Mouse (Mus musculus): Measurements from ENCODE around the gene Rbm15b. TPM values are rescaled to one million over a fixed set of nuclear protein-coding genes. Genes with fewer than 3 reads are reported as not detected.

Gene Rbm15b
- total and polyA plus RNA-seq, 2 experiments from 2014 or later, result 9.3 to 74.0 TPM

- WGBS, result 78% methylated on average over 3 of the region's 3 CpGs
- ATAC-seq, result no peak
- no peak overlapping the region for H3K4me3 ChIP-seq (ENCODE audit: low read length)
- H3K36me3 ChIP-seq (ENCODE audit: insufficient read depth, low read length), result peaks cover 49% of the 10 kb centered on the region; the same call in 1 of the 2 replicates
- H3K4me1 ChIP-seq (ENCODE audit: insufficient read depth, low read length), result no peaks in the 10 kb centered on the region
- H3K9ac ChIP-seq (replicated peaks; ENCODE audit: low read length), result no peak overlapping the region
- H3K27me3 ChIP-seq (ENCODE audit: insufficient read depth, low read length), result no peaks in the 10 kb centered on the region
- H3K9me3 ChIP-seq (ENCODE audit: low read length), result no peaks in the 10 kb centered on the region
- H3K27ac ChIP-seq, result no peak overlapping the region
- no peak for DNase-seq (ENCODE audit: low spot score)
- TF ChIP-seq CTCF (IDR thresholded peaks at IDR 0.05; ENCODE audit: low read depth), result no peak
- no peak overlapping the region for H3K4me2 ChIP-seq (ENCODE audit: low read depth, low read length)
These were observed 10.6 kb downstream of the Rbm15b start for GRCm38 (mm10) chr9:106876666-106877065.

- H3K27me3 ChIP-seq (ENCODE audit: insufficient read depth, low read length), result no peaks in the 10 kb centered on the region
- H3K4me1 ChIP-seq (ENCODE audit: insufficient read depth, low read length), result no peaks in the 10 kb centered on the region
- no peak overlapping the region for H3K4me2 ChIP-seq (ENCODE audit: low read depth, low read length)
- no peaks in the 10 kb centered on the region for H3K9me3 ChIP-seq (ENCODE audit: low read length)
- WGBS, result 85% methylated on average over 5 of the region's 5 CpGs
- DNase-seq (ENCODE audit: low spot score) (no peak), ATAC-seq (no peak)
- no peak overlapping the region for H3K27ac ChIP-seq
- H3K4me3 ChIP-seq (ENCODE audit: low read length), result no peak overlapping the region
- TF ChIP-seq CTCF (IDR thresholded peaks at IDR 0.05; ENCODE audit: low read depth), result no peak
- peaks cover 36% of the 10 kb centered on the region; the same call in 1 of the 2 replicates for H3K36me3 ChIP-seq (ENCODE audit: insufficient read depth, low read length)
- H3K9ac ChIP-seq (replicated peaks; ENCODE audit: low read length), result no peak overlapping the region
These were observed 13.0 kb downstream of the Rbm15b start for GRCm38 (mm10) chr9:106874216-106874615.

GRCm38 (mm10) chr9:106858036-106858435 lies 29.2 kb downstream of the Rbm15b start:
- ATAC-seq (no peak), DNase-seq (ENCODE audit: low spot score) (no peak)
- no peak overlapping the region for H3K4me3 ChIP-seq (ENCODE audit: low read length)
- no peak overlapping the region for H3K9ac ChIP-seq (replicated peaks; ENCODE audit: low read length)
- no peak overlapping the region for H3K4me2 ChIP-seq (ENCODE audit: low read depth, low read length)
- no peak for TF ChIP-seq CTCF (IDR thresholded peaks at IDR 0.05; ENCODE audit: low read depth)
- peaks cover 46% of the 10 kb centered on the region for H3K36me3 ChIP-seq (ENCODE audit: insufficient read depth, low read length)
- H3K4me1 ChIP-seq (ENCODE audit: insufficient read depth, low read length), result no peaks in the 10 kb centered on the region
- H3K27me3 ChIP-seq (ENCODE audit: insufficient read depth, low read length), result no peaks in the 10 kb centered on the region
- H3K27ac ChIP-seq, result no peak overlapping the region
- no peaks in the 10 kb centered on the region for H3K9me3 ChIP-seq (ENCODE audit: low read length)
- 92% methylated on average over 11 of the region's 11 CpGs for WGBS

- Histone ChIP-seq H3K36me3 (ENCODE audit: insufficient read depth, low read length) (peaks cover 41% of the 10 kb centered on the region), H3K4me3 (ENCODE audit: low read length) (no peak overlapping the region), H3K9me3 (ENCODE audit: low read length) (no peaks in the 10 kb centered on the region), H3K9ac (replicated peaks; ENCODE audit: low read length) (no peak overlapping the region), H3K27me3 (ENCODE audit: insufficient read depth, low read length) (no peaks in the 10 kb centered on the region), H3K4me1 (ENCODE audit: insufficient read depth, low read length) (no peaks in the 10 kb centered on the region), H3K27ac (no peak overlapping the region), H3K4me2 (ENCODE audit: low read depth, low read length) (no peak overlapping the region)
- DNase-seq (ENCODE audit: low spot score), result no peak
- TF ChIP-seq CTCF (IDR thresholded peaks at IDR 0.05; ENCODE audit: low read depth), result no peak; the same call in 1 of the 2 replicates
- 87% methylated on average over 3 of the region's 3 CpGs for WGBS
- ATAC-seq, result no peak
These were observed 30.6 kb downstream of the Rbm15b start for GRCm38 (mm10) chr9:106856664-106857063.

- H3K27ac ChIP-seq, result no peak overlapping the region
- no peaks in the 10 kb centered on the region for H3K4me1 ChIP-seq (ENCODE audit: insufficient read depth, low read length)
- WGBS, result 94% methylated on average over 6 of the region's 6 CpGs
- no peaks in the 10 kb centered on the region for H3K9me3 ChIP-seq (ENCODE audit: low read length)
- no peak for ATAC-seq
- no peak for DNase-seq (ENCODE audit: low spot score)
- no peaks in the 10 kb centered on the region for H3K27me3 ChIP-seq (ENCODE audit: insufficient read depth, low read length)
- peaks cover 17% of the 10 kb centered on the region for H3K36me3 ChIP-seq (ENCODE audit: insufficient read depth, low read length)
- no peak for TF ChIP-seq CTCF (IDR thresholded peaks at IDR 0.05; ENCODE audit: low read depth)
- no peak overlapping the region for H3K4me2 ChIP-seq (ENCODE audit: low read depth, low read length)
- H3K4me3 ChIP-seq (ENCODE audit: low read length), result no peak overlapping the region
- no peak overlapping the region for H3K9ac ChIP-seq (replicated peaks; ENCODE audit: low read length)
These were observed 44.4 kb downstream of the Rbm15b start for GRCm38 (mm10) chr9:106842800-106843199.

GRCm38 (mm10) chr9:106840569-106840968 lies 46.7 kb downstream of the Rbm15b start:
- H3K36me3 ChIP-seq (ENCODE audit: insufficient read depth, low read length), result peaks cover 23% of the 10 kb centered on the region; the same call in 1 of the 2 replicates
- no peak overlapping the region for H3K9ac ChIP-seq (replicated peaks; ENCODE audit: low read length)
- peak; percentile 44 for TF ChIP-seq CTCF (IDR thresholded peaks at IDR 0.05; ENCODE audit: low read depth)
- H3K4me1 ChIP-seq (ENCODE audit: insufficient read depth, low read length), result no peaks in the 10 kb centered on the region
- H3K4me3 ChIP-seq (ENCODE audit: low read length), result no peak overlapping the region
- H3K9me3 ChIP-seq (ENCODE audit: low read length), result no peaks in the 10 kb centered on the region
- no peak overlapping the region for H3K27ac ChIP-seq
- H3K27me3 ChIP-seq (ENCODE audit: insufficient read depth, low read length), result no peaks in the 10 kb centered on the region
- DNase-seq (ENCODE audit: low spot score) (no peak), ATAC-seq (no peak)
- H3K4me2 ChIP-seq (ENCODE audit: low read depth, low read length), result no peak overlapping the region
- 97% methylated on average over 1 of the region's 1 CpGs for WGBS

Other genes with a start within 250 kb of the Rbm15b start
- gene Grm2, start 231.3 kb downstream of the Rbm15b start, total RNA-seq (2014; rRNA removed), result 12.2 and 14.3 TPM in 2 replicates
- 9.8 and 12.0 TPM in 2 replicates for gene Grm2, start 231.3 kb downstream of the Rbm15b start, polyA plus RNA-seq (2015; fragmentation: Nextera tagmentation; extraction: Ambion mirVana)
- gene Tex264, start 201.5 kb downstream of the Rbm15b start, total RNA-seq (2014; rRNA removed), result 91.4 and 107 TPM in 2 replicates
- 86.7 and 91.7 TPM in 2 replicates for gene Tex264, start 201.5 kb downstream of the Rbm15b start, polyA plus RNA-seq (2015; fragmentation: Nextera tagmentation; extraction: Ambion mirVana)
- gene Rad54l2, start 98.2 kb downstream of the Rbm15b start, total RNA-seq (2014; rRNA removed), result 20.3 and 32.1 TPM in 2 replicates
- gene Rad54l2, start 98.2 kb downstream of the Rbm15b start, polyA plus RNA-seq (2015; fragmentation: Nextera tagmentation; extraction: Ambion mirVana), result 4.6 and 5.4 TPM in 2 replicates
- 18.0 and 18.3 TPM in 2 replicates for gene Dcaf1, start 65.6 kb downstream of the Rbm15b start, total RNA-seq (2014; rRNA removed)
- gene Dcaf1, start 65.6 kb downstream of the Rbm15b start, polyA plus RNA-seq (2015; fragmentation: Nextera tagmentation; extraction: Ambion mirVana), result 7.1 and 7.4 TPM in 2 replicates
- 29.4 and 29.7 TPM in 2 replicates for gene Manf, start 4.6 kb upstream of the Rbm15b start, total RNA-seq (2014; rRNA removed)
- 119 and 122 TPM in 2 replicates for gene Manf, start 4.6 kb upstream of the Rbm15b start, polyA plus RNA-seq (2015; fragmentation: Nextera tagmentation; extraction: Ambion mirVana)

All from hindbrain, postnatal 0 days (tissue).